Mouse (Mus musculus) limb, embryonic 13.5 days (tissue): ENCODE measurements around the gene Aunip. TPM values are rescaled to one million over a fixed set of nuclear protein-coding genes. Genes with fewer than 3 reads are reported as not detected.
"Not testable (repeated sequence)": the region's sequence is repeated elsewhere in the genome, so short reads cannot be mapped to it uniquely, and the experiment has no call there.

Experiments
- ATAC-seq: fragments of 200-750 bp; cut with Nextera tagmentation; 2 replicates; pipeline ENCODE4 v1.8.0; 2017; ENCODE audit warnings: low read depth, moderate number of reproducible peaks, moderate TSS enrichment; ENCODE audit not compliant: low FRiP score
- H3K27ac ChIP-seq: fragments of 300-500 bp; sonication (generic); 2 replicates; pipeline ENCODE4 v1.5.1; 2015; ENCODE audit warnings: inconsistent platforms, mild to moderate bottlenecking, moderate library complexity
- H3K27me3 ChIP-seq: fragments of 300-500 bp; sonication (generic); 2 replicates; pipeline ENCODE4 v1.6.1; 2015; ENCODE audit warnings: mild to moderate bottlenecking, inconsistent platforms
- H3K36me3 ChIP-seq: fragments of 300-500 bp; sonication (generic); 2 replicates; pipeline ENCODE4 v1.6.1; 2015; ENCODE audit warnings: inconsistent platforms, mild to moderate bottlenecking, moderate library complexity
- H3K4me1 ChIP-seq: fragments of 300-500 bp; sonication (generic); 2 replicates; pipeline ENCODE4 v1.6.1; 2015; ENCODE audit warnings: inconsistent platforms
- H3K4me2 ChIP-seq: fragments of 300-500 bp; sonication (generic); replicated peaks from 2 replicates; pipeline ENCODE4 v1.6.1; 2015; ENCODE audit warnings: inconsistent platforms, mild to moderate bottlenecking, moderate library complexity
- H3K4me3 ChIP-seq: fragments of 300-500 bp; sonication (generic); 2 replicates; pipeline ENCODE4 v1.5.1; 2015; ENCODE audit warnings: moderate library complexity, mild to moderate bottlenecking, inconsistent platforms
- H3K9ac ChIP-seq: fragments of 300-500 bp; sonication (generic); 2 replicates; pipeline ENCODE4 v1.6.1; 2015; ENCODE audit warnings: mild to moderate bottlenecking, inconsistent platforms
- H3K9me3 ChIP-seq: fragments of 300-500 bp; sonication (generic); 2 replicates; pipeline ENCODE4 v1.6.1; 2016; ENCODE audit warnings: inconsistent platforms
- WGBS: fragments of 180-500 bp; shearing (Covaris S2); methylation state at CpG from one replicate; pipeline ENCODE4 v1.1.7; 2015; 5-methylcytosine and 5-hydroxymethylcytosine counted together
- polyA plus RNA-seq: library from polyadenylated mRNA; unstranded; fragments of >200 nt; fragmentation: Nextera tagmentation; extraction: Ambion mirVana; gene quantifications from 2 replicates; pipeline ENCODE4 v1.2.1, GENCODE M21; 2015

The Aunip gene
- polyA plus RNA-seq, 1 experiment from 2014 or later: 10.6 TPM

- Histone ChIP-seq H3K27me3 (no peaks in the 10 kb centered on the region), H3K4me3 (no peak overlapping the region), H3K36me3 (no peaks in the 10 kb centered on the region), H3K9me3 (no peaks in the 10 kb centered on the region), H3K4me2 (no peak overlapping the region), H3K27ac (no peak overlapping the region), H3K4me1 (peaks cover 4% of the 10 kb centered on the region), H3K9ac (no peak overlapping the region)
- WGBS: 89% methylated on average over 11 of the region's 11 CpGs
- ATAC-seq: no peak
Observed at GRCm38 (mm10) chr4:134489986-134490665, 20.7 kb upstream of the Aunip start.

- no peak overlapping the region for H3K4me3 ChIP-seq
Observed at GRCm38 (mm10) chr4:134491716-134492115, 19.1 kb upstream of the Aunip start.

GRCm38 (mm10) chr4:134494161-134494560 is 16.6 kb upstream of the Aunip start:
- ATAC-seq: not testable (repeated sequence)

More at GRCm38 (mm10) chr4:134491716-134492115, 19.1 kb upstream of the Aunip start:
- no peaks in the 10 kb centered on the region for H3K9me3 ChIP-seq
- H3K36me3 ChIP-seq: no peaks in the 10 kb centered on the region
- H3K27ac ChIP-seq: no peak overlapping the region
- no peak overlapping the region for H3K4me2 ChIP-seq
- H3K27me3 ChIP-seq: no peaks in the 10 kb centered on the region
- peaks cover 20% of the 10 kb centered on the region for H3K4me1 ChIP-seq
- no peak for ATAC-seq
- whole genome bisulfite sequencing: 66% methylated on average over 6 of the region's 6 CpGs
- no peak overlapping the region for H3K9ac ChIP-seq

GRCm38 (mm10) chr4:134494780-134495545 is 15.8 kb upstream of the Aunip start:
- peak; percentile 30; the same call in 1 of the 2 replicates for ATAC-seq
- Histone ChIP-seq H3K36me3 (no peaks in the 10 kb centered on the region), H3K4me3 (no peak overlapping the region), H3K9ac (no peak overlapping the region), H3K4me1 (peaks cover 27% of the 10 kb centered on the region), H3K4me2 (no peak overlapping the region), H3K9me3 (no peaks in the 10 kb centered on the region), H3K27me3 (no peaks in the 10 kb centered on the region), H3K27ac (no peak overlapping the region)
- WGBS: 59% methylated on average over 16 of the region's 16 CpGs

More at GRCm38 (mm10) chr4:134494161-134494560, 16.6 kb upstream of the Aunip start:
- H3K4me2 ChIP-seq, H3K9me3 ChIP-seq, H3K27ac ChIP-seq, H3K27me3 ChIP-seq, H3K9ac ChIP-seq, H3K4me3 ChIP-seq, H3K36me3 ChIP-seq: not testable (repeated sequence)
- 88% methylated on average over 6 of the region's 6 CpGs for WGBS
- peaks cover 27% of the 10 kb centered on the region for H3K4me1 ChIP-seq

- H3K36me3 ChIP-seq: no peaks in the 10 kb centered on the region
- H3K27ac ChIP-seq: no peak overlapping the region
- 76% methylated on average over 5 of the region's 5 CpGs for WGBS
- no peak overlapping the region for H3K4me2 ChIP-seq
- peaks cover 27% of the 10 kb centered on the region for H3K4me1 ChIP-seq
- no peak overlapping the region for H3K4me3 ChIP-seq
- no peak for ATAC-seq
- no peaks in the 10 kb centered on the region for H3K27me3 ChIP-seq
- H3K9ac ChIP-seq: no peak overlapping the region
- no peaks in the 10 kb centered on the region for H3K9me3 ChIP-seq
Observed at GRCm38 (mm10) chr4:134495546-134495923, 15.3 kb upstream of the Aunip start.

GRCm38 (mm10) chr4:134496595-134497210 is 14.1 kb upstream of the Aunip start, which contains the start of gene Paqr7:
TSS of gene Paqr7 (plus strand) at chr4:134496697.
- 3% methylated on average over 35 of the region's 35 CpGs for WGBS
- peaks cover 27% of the 10 kb centered on the region for H3K4me1 ChIP-seq
- peak within 1 kb of the TSS; percentile 96 for H3K4me2 ChIP-seq
- peak within 1 kb of the TSS; percentile 73 for H3K9ac ChIP-seq
- peak; percentile 54 for ATAC-seq
- H3K36me3 ChIP-seq: no peaks in the 10 kb centered on the region
- H3K27me3 ChIP-seq: no peaks in the 10 kb centered on the region
- no peak within 1 kb of the TSS for H3K27ac ChIP-seq
- H3K4me3 ChIP-seq: peak within 1 kb of the TSS; percentile 61
- H3K9me3 ChIP-seq: no peaks in the 10 kb centered on the region

GRCm38 (mm10) chr4:134497223-134497622 is 13.6 kb upstream of the Aunip start:
- Histone ChIP-seq H3K27me3 (no peaks in the 10 kb centered on the region), H3K9ac (peak overlapping the region; percentile 73), H3K9me3 (no peaks in the 10 kb centered on the region), H3K4me3 (peak overlapping the region; percentile 61), H3K27ac (no peak overlapping the region), H3K4me2 (peak overlapping the region; percentile 96), H3K4me1 (peaks cover 27% of the 10 kb centered on the region), H3K36me3 (no peaks in the 10 kb centered on the region)
- no peak for ATAC-seq
- 11% methylated on average over 6 of the region's 6 CpGs for WGBS

- Histone ChIP-seq H3K4me3 (no peak overlapping the region), H3K4me2 (peak overlapping the region; percentile 96), H3K27me3 (no peaks in the 10 kb centered on the region), H3K4me1 (peaks cover 27% of the 10 kb centered on the region), H3K27ac (no peak overlapping the region), H3K9me3 (no peaks in the 10 kb centered on the region), H3K36me3 (no peaks in the 10 kb centered on the region), H3K9ac (no peak overlapping the region)
- 77% methylated on average over 12 of the region's 12 CpGs for WGBS
- no peak for ATAC-seq
Observed at GRCm38 (mm10) chr4:134497986-134498731, 12.6 kb upstream of the Aunip start.

- WGBS: 85% methylated on average over 6 of the region's 6 CpGs
- not testable (repeated sequence) for ATAC-seq, H3K4me2 ChIP-seq, H3K4me3 ChIP-seq, H3K9me3 ChIP-seq, H3K27me3 ChIP-seq, H3K27ac ChIP-seq, H3K9ac ChIP-seq, H3K36me3 ChIP-seq
- H3K4me1 ChIP-seq: peaks cover 27% of the 10 kb centered on the region
Observed at GRCm38 (mm10) chr4:134498983-134499382, 11.8 kb upstream of the Aunip start.

GRCm38 (mm10) chr4:134501095-134501494 is 9.7 kb upstream of the Aunip start:
- WGBS: 97% methylated on average over 6 of the region's 6 CpGs
- Histone ChIP-seq H3K4me1 (peaks cover 14% of the 10 kb centered on the region), H3K9ac (no peak overlapping the region), H3K4me2 (no peak overlapping the region), H3K27me3 (no peaks in the 10 kb centered on the region), H3K9me3 (no peaks in the 10 kb centered on the region), H3K36me3 (no peaks in the 10 kb centered on the region), H3K27ac (no peak overlapping the region), H3K4me3 (no peak overlapping the region)
- no peak for ATAC-seq

- no peak overlapping the region for H3K27ac ChIP-seq
- no peak overlapping the region for H3K4me3 ChIP-seq
- no peak overlapping the region for H3K9ac ChIP-seq
- H3K4me1 ChIP-seq: no peaks in the 10 kb centered on the region
- H3K4me2 ChIP-seq: no peak overlapping the region
- 77% methylated on average over 4 of the region's 4 CpGs for WGBS
- H3K9me3 ChIP-seq: no peaks in the 10 kb centered on the region
- no peak for ATAC-seq
- H3K36me3 ChIP-seq: no peaks in the 10 kb centered on the region
- H3K27me3 ChIP-seq: no peaks in the 10 kb centered on the region
Observed at GRCm38 (mm10) chr4:134503686-134504357, 7.0 kb upstream of the Aunip start.
